Mouse (Mus musculus) C2C12 (cell line): ENCODE data around the gene Atp5f1.

ENCODE experiments used
- CEBPB ChIP-seq: IDR thresholded peaks from one replicate; pipeline ENCODE4 v1.6.1; 2011; ENCODE audit warnings: low read depth, mild to moderate bottlenecking, control low read depth, moderate library complexity
- CTCF ChIP-seq: IDR thresholded peaks from one replicate; pipeline ENCODE4 v1.5.1; 2011; ENCODE audit not compliant: control insufficient read depth, insufficient read depth, insufficient read length
- MAX ChIP-seq: IDR thresholded peaks from one replicate; pipeline ENCODE4 v1.6.1; 2011; ENCODE audit warnings: mild to moderate bottlenecking, control low read depth
- MYOD1 ChIP-seq: IDR thresholded peaks from one replicate; pipeline ENCODE4 v1.6.1; 2011; ENCODE audit warnings: low read depth; ENCODE audit not compliant: control insufficient read depth, insufficient read length
- MYOG ChIP-seq: IDR thresholded peaks from one replicate; pipeline ENCODE4 v1.6.1; 2011; ENCODE audit not compliant: control insufficient read depth, insufficient read length; ENCODE audit errors: extremely low read depth
- USF1 ChIP-seq: IDR thresholded peaks from one replicate; pipeline ENCODE4 v1.6.1; 2011; ENCODE audit warnings: low read depth, mild to moderate bottlenecking, control low read depth, moderate library complexity

GRCm38 (mm10) chr3:106000707-106001375 lies 40.9 kb upstream of the Atp5f1 start:
- TF ChIP-seq USF1 (no peak), CTCF (no peak), MAX (no peak), MYOD1 (no peak), CEBPB (no peak), MYOG (no peak)
